Mouse (Mus musculus) layer of hippocampus, postnatal 36 days (tissue): ENCODE results near the gene Cfap61. TPM values are rescaled to one million over a fixed set of nuclear protein-coding genes. Genes with fewer than 3 reads are reported as not detected.

Experiments
- DNase-seq, 2 experiments: peaks; one replicate each; pipeline ENCODE4 v3.0.0; 2022
- total RNA-seq, 2 experiments: library from RNA; stranded (reverse); gene quantifications; 2 replicates each; pipeline ENCODE4 v1.2.3; 2021

The Cfap61 gene
- total RNA-seq, 2 experiments from 2014 or later, result 1.7 to 2.0 TPM

GRCm38 (mm10) chr2:146222279-146223175 is 287.9 kb downstream of the Cfap61 start:
- DNase-seq, result peak in 1 of 2 experiments; percentile 35

DNA sequence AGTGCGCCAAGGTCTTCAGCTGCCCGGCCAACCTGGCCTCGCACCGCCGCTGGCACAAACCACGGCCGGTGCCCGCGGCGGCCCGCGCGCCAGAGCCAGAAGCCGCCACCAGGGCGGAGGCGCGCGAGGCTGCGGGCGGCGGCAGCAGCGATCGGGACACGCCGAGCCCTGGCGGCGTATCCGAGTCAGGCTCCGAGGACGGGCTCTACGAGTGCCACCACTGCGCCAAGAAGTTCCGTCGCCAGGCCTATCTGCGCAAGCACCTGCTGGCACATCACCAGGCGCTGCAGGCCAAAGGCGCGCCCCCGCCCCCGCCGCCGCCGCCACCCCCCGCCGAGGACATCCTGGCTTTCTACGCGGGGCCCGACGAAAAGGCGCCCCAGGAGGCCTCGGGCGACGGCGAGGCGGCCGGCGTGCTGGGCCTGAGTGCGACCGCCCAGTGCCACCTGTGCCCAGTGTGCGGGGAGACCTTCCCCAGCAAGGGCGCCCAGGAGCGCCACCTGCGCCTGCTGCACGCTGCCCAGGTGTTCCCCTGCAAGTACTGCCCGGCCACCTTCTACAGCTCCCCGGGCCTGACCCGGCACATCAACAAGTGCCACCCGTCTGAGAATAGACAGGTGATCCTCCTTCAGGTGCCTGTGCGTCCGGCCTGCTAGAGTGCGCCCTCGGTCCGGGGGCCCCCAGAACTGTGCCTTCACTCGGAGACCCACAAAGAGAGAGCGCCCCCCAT is 288.8 kb downstream of the Cfap61 start:
- no peak for DNase-seq

DNA sequence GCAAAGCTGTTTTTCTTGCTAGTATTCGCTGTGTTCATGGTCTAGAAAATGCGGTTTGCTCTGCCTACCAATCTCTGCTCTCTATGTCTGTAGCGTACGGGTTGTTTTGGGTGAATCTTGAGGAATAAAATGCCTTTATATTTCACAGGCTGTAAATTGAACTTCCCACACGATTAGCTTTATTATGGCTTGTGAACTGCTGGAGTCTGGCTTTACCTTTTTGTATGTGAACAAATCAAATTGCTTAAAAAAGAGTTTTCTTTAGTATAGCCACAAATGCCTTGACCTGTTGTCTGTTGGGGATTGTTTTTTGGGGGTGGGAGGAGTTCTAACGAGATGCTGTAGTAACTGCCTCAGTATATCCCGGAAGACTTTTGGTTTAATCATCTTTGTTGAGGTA is 289.6 kb downstream of the Cfap61 start:
- DNase-seq, result no peak

DNA sequence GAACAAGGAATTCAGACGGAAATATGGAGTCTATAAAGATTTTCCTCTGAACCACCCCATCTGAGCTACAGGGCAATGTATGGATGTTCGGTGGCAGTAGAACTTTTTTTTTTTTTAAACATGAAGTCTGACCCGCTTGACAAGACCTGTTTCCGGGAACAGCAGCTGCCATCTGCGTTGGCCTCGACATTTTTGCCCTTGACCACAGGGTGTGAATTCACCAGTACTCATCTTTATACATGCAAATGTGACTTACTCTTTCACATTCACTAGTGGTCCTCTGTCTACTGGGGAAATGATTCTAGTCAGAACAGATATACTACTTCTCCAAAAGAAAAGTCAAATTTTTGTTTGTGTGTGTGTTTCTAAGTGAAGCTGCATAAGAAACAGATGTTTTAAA is 291.2 kb downstream of the Cfap61 start:
- no peak for DNase-seq

DNA sequence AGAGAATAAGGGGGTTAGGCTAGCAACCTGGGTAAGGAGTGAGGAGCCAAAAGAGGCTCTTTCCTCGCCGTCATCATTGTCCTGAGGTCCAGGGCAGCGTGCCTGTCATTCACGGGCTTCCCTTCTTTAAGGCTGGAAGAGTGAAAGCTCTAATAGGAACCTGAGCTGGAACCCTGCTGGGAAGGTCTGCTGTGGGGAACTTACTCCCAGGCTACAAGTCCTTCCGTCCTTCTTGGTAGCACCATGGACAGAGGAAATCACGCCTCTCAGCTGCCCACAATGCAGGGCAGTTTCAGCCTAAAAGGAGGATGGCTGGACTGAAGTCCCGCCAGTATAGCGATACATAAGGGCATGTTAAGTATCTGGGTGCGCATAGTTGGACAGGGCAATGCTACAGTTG is 291.9 kb downstream of the Cfap61 start:
- no peak for DNase-seq

DNA sequence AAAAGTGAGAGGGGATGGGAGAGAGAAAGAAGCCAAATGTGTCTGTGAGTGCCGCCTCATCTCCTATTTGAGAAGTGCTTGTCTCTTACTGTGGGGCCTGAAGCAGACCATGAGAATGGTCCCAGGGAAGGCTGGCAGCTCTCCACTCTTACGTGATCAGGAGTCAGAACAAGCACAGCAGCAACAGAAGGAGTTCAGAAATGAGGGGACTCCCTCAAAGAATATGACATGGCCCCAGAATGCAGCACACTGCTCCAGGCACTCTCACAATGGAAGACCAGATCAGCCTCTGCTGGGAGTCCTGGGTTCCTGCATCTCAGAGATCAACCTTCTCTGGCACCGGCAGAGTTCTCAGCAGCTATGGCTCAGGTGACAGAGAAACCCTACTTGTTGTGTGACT is 293.1 kb downstream of the Cfap61 start:
- DNase-seq, result no peak

- DNase-seq, result no peak
Observed at GRCm38 (mm10) chr2:146228435-146228834, 293.9 kb downstream of the Cfap61 start.

GRCm38 (mm10) chr2:146231485-146231884 is 296.9 kb downstream of the Cfap61 start:
- no peak for DNase-seq

GRCm38 (mm10) chr2:146239196-146239747 is 304.7 kb downstream of the Cfap61 start:
- DNase-seq, result no peak

DNA sequence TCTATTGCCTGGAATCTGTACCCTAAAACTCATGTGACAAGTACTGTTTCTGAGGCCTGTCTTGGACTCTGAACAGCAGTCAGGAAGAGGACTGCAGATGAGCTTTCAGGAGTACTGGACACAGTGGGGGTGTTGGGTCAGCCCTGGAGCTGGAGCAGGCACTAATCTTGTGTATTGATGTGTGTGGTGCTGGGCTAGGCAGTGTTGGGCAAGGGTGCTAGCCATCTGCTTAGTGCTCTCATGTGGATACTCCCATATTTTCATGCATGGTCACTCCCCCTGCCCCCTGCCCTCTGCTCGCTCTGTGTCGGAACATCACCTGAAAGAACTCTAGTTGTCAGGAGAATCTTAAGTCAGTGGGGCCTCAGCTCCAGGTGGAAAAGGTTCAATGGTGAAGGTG is 309.5 kb downstream of the Cfap61 start:
- DNase-seq, result no peak

DNA sequence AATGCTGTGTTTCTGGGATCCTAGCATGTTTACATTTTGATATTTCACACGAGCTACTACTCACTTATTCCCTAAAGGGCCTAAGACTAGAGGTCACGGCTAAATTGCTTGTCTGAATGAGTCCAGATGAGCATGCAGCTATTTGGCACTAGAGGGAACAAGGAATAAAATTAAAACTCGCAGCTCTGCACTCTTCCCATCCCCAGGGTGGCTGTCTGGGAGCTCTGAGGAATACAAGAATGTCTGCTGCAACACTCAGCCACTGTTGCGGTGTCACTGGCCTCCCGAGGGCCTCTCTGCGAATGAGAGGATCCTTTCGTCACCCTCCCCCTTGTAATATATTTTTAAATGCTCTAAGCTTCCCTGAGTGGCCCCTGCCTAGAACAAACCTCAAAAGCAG is 310.8 kb downstream of the Cfap61 start:
- no peak for DNase-seq

GRCm38 (mm10) chr2:146246409-146247075 is 312.0 kb downstream of the Cfap61 start:
- DNase-seq, result no peak

- DNase-seq, result no peak
Observed at GRCm38 (mm10) chr2:146247576-146247975, 313.0 kb downstream of the Cfap61 start.

DNA sequence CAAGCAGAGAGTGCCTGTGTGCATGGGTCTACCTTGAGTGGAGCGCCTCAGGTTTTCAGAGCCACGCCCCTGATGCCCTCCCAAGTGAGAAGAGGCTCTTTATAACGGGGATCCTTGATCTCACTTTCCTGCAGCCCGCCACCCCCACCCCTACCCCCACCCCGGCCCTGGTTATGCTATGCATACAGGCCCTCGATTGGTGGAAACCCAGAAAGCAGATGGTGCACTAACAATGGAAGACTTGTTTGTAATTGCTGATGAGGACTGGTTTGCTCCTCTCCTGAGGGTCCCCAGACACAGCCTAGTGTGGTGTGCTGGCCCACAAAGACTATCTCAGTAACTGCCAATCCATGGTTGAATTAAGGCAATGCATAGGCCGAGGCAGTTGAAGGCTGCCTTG is 314.4 kb downstream of the Cfap61 start:
- no peak for DNase-seq

GRCm38 (mm10) chr2:146250236-146250904 is 315.8 kb downstream of the Cfap61 start:
- DNase-seq, result peak in 1 of 2 experiments; percentile 37

DNA sequence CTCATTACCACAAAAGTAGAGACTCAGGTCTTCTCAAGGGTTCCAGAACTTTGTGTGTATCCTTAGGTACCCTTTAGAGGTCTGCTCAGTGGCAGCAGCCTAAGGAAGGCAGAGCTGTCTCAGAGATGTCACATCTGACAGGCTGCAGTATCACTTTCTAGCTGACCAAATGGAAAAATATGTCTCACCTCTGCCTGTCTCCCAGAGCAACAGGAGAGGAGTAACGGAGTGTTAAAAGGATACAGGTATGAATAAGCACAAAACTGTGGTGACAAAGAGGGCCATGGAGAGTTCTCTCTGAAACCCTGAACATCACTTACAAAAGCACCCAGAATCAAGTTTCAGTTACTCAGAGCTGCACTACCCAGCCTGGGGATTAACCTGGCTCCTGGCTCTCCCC is 319.8 kb downstream of the Cfap61 start:
- no peak for DNase-seq

DNA sequence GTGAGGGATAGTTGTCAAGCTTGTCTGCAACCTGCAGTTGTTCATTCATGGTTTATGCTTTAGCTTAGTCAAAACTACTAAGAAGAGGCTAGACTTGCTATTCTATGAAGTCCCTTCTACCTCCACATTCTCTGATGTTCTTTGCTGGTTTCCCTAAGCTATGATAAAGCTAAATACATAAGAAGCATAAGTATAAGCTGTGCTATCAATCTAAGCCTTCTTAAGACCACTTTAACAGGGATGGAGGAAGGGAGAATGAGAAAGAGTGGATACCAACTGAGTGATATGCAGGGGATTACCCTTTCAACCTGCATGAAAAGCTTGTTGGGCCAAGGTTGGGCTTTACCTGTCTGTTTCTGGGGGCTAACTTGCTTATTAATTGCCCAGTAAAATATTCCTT is 321.1 kb downstream of the Cfap61 start:
- DNase-seq, result no peak

DNA sequence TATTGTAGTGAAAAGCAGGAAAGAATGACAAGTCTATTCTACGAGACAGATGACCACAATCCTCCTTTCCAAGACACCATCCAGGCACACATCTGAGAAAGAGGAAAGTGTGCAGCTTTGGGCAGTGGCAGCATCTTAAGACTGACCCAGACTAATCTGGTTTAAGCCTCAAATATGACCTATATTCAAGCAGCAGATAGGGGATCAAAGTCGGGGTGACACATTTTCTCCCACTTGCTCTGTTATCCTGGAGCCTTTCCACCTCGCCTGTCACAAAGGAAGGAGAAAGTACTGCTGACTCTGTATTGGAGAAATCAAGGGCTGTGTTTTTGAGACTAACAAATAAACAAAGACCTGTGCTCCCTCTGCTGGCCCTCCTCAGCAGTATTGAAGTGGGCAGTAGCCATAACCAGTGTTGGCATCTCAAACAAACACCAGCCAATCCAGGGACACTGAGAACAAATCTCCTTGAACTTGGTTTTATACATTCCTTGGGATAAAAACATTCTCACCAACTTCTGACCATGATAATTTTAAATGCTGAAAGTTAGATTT is 321.8 kb downstream of the Cfap61 start:
- no peak for DNase-seq

- DNase-seq, result no peak
Observed at GRCm38 (mm10) chr2:146257037-146257436, 322.5 kb downstream of the Cfap61 start.

GRCm38 (mm10) chr2:146257609-146258008 is 323.0 kb downstream of the Cfap61 start:
- DNase-seq, result no peak

DNA sequence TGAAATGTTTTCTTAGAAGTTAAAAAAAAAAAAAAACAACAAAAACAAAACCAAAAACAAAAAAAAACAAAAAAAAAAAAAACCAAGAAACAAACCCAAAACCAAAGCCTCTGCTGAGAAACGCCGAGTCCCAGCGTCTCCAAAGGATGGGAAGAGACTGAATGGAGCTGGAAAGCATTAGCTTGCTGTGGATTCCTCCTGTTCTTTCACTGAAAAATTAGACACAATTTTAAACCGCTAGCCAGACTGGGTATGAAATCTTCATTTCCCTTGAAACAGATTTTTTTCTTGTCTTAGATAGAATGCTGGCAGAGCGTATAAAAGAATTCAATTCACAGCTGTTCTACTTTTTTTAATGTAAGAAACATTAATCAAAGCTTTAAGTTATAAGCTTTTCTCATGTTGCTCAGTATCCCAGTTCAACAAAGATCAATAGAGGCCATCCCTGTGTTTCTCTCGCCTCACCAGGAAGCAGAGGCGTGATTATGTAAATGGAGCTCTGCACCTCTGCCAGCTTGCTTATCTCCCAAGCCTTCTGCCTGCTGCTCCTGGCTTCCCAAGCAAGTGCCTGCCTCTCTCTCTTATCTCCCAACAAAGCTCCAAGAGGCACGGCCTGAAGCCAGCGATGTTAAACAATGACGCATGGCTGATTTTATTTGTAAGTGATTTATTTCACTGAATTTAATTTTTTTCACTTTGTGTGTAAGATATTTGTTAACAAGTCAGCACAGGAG is 324.3 kb downstream of the Cfap61 start:
- peak; percentile 31 to 40 for DNase-seq
